Mouse (Mus musculus) skeletal muscle tissue, postnatal 0 days (tissue): ENCODE measurements around the gene Hdac8. TPM values are rescaled to one million over a fixed set of nuclear protein-coding genes. Genes with fewer than 3 reads are reported as not detected.

Source experiments
- microRNA-seq, 2 experiments: library from miRNA; unstranded; fragments of <30 nt; microRNA quantifications; one replicate each; pipeline ENCODE4; 2016
- polyA plus RNA-seq: library from polyadenylated mRNA; unstranded; fragments of >200 nt; fragmentation: Nextera tagmentation; extraction: Ambion mirVana; gene quantifications from 2 replicates; pipeline ENCODE4 v1.2.1, GENCODE M21; 2015

The Hdac8 gene
- 2.7 and 3.9 TPM in 2 replicates for polyA plus RNA-seq

DNA sequence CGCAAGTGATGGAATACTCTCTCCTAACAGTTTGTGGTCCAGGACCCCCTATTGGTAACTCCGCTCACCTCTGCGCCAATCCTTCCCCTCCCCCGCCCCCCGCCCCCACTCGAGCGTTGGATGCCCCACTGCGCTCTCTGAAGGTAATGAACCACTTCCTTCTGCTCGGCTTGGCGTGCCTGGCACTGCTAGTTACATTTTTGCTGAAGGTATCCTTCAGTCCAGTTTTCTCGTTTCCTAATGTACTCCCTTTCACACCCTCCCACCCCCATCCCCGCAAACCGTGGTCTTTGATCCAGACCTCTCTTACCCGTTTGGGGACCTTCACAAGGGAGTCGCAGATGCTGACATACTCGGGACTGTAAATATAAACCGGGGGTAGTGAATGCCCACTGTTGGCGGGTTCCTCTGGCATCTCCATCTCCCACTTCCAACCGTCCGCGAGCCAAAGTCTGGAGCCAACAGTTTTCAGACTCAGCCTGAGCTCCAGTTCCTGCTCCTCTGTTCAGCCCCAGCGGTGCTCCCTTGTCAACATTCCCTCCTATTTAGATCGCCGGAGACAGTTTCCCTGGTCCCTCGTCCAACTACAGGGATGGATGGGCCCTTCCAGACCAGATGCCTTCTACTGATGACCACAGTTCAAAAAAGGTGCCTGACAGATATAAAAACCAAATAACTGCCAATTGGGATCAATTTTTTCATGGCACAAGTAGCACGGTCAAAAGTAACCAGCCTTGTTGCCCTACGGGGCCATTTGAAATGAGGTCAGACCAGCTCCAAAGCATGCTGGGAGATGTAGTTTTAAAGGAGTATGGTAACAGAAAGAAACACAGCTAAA, at the start of gene Hdac8:
Gene Hdac8, minus strand, starts transcription at position 716 of the 838 bp plus-strand sequence.

DNA sequence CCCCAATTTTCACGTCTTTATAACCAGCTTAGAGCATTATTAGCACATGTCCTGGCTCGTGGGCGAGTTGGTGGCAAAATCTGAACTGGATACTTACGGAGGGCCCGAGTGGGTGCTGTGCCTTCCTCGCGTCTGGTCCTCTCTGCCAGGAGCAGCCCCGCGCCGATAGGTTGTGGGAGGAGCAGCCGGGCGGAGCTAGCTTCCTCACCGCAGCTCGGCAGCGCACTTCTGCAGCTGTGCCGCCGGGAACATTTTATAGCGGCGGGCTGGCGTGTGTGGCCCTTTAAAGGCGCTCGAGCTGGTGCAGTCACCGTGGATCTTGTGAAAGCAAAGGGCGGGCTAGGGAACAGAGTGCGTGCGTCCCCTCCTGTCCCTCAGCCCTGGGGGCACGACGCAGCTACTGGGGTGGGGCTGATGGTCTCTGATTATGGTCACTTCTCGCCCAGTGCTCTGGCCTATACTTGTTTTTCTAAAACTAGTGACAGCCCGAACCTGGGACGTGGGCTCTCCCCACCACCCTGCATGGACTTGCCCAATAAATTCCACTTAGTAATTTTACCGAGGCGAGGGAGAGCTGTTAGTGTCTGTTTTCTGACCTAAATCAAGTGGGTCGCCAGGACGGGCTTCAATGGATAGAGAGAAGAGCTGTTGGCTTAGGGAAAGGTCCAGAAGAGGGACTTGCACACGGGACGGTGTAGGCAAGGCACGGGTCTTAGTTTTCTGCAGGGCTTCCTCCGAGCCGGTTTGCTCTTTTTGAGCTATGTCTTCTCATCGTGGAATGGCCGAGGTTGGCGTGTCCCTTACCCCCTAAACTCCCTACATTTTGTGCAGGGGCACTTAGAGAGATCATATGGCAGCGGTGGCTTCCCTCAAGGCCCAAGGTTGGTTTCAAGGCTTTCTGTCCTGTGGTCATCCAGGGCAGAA, 253.0 kb downstream of the Hdac8 start, which contains the start of gene Cited1:
Gene Cited1, minus strand, starts transcription at position 245 of the 924 bp plus-strand sequence.

Small RNA genes within 50 kb of the gene (microRNA-seq; reads per million reads assigned to microRNA genes)
- 0 reads per million in 2 experiments for gene Gm26318

Other genes with a start within 250 kb of the Hdac8 start
- 11.5 and 13.8 TPM in 2 replicates for gene Phka1, start 138.9 kb upstream of the Hdac8 start, polyA plus RNA-seq
- not detected in 2 replicates for gene Gm3880, start 181.6 kb upstream of the Hdac8 start, polyA plus RNA-seq
- not detected in 2 replicates for gene Gm9112, start 202.3 kb upstream of the Hdac8 start, polyA plus RNA-seq
- gene Dmrtc1b, start 202.5 kb upstream of the Hdac8 start, polyA plus RNA-seq, result not detected in 2 replicates